Mouse (Mus musculus) ZHBTc4 (cell line): ENCODE measurements around the gene Ap2a1.

Source experiments
- DNase-seq: peaks from one replicate; pipeline ENCODE4 v3.0.0-alpha.2; 2011; ENCODE audit warnings: low read depth, low spot score

The Ap2a1 gene

DNA sequence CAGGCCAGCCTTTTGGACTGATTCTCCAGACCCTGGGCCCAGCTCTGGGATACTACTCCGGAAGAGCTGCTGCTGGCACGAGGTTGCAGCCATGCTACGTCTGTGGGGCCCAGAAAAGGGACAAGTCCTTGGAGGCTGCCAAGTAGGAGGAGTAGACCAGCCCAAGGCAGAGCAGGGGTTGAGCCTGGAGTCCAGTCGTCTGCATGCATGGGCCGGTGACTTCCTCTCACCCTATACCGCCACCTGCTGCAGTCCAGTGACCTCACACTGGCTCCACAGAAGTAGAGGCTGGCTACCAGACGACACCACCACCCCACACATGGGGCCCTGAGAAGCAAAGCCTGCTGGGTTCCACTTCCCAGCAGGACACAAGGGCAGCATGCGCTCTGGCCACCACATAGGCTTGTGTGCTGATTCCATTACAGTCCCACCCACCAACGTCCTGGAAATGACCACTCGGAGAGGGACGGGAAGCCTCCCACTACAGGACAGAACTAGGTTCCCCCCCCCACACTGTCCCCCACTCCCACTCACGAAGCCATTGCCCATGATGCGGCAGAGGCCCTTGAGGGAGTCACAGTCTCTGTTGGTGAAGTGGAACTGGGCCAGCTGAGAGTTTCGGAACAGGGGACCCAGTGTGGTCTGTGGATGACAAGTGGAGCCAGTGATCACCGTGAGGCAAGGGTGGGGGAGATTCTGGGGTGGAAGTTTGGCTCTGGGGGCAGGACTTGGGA is 62.9 kb downstream of the Ap2a1 start:
- no peak for DNase-seq

DNA sequence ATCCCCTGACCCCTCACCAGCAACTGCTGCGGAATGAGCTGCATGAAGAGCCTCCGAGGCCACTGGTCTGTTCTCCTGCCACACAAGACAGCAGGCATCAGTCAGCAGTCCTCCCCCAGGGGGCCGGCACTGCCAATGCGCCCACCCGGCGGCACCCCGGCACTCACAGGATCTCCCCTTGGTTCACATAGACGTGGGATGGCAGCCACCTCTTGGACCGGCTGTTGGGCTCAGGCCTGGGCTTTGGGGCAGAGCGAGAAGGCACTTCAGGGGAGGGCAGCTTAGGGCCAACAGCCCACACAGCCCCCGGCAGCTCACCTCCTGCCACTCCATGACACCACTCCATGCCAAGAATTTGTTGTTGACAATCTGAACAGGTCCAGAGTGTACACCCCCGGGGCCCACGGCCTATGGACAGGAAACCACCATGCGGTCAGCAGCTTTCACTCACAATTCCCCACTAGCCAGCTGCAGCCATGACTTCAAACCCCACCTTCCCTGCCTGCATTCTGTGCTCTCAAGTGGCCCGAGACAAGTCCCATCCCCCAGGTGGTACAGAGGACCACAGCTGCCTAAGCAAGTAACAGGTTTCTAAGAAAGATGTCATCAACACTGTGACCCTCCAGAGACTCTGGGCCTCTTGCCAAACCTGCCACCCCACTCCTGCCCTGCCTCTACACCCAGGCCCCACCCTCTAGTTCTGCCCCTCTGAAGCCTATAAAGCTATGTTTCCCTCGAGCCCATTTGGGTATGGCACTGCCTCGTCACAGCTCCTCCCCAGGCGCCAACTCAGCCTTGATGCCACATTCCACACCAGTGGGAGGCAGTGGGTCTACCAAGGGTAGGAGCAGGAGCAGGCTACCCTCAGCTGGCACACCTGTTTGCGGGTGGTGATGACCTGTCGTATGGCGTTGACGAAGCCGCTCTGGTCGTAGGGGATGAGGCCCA is 64.4 kb downstream of the Ap2a1 start:
- DNase-seq = no peak

DNA sequence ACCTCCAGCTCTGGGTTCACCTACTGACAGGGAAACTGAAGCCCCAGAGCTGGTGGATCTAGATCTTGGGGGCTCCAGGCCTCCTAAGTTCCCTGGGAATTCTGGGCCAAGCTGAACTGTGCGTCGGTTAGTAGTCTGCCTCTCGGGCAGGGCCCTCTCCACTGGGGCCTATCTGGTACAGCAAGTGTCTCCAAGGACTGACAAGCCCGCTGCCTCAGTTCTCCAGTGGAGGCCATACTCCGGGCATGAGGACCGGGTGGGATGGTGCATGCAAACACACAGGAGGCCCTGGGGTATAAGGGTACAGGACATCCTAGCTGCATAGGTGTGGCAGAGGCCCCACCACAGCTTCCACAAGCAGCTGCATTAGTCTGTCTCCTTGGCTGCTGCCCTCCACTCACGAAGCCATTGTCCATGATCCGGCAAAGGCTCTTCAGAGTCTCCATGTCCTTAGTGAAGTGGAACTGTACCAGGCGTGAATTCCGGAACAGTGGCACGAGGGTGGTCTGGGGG is 65.3 kb downstream of the Ap2a1 start:
- no peak for DNase-seq

DNA sequence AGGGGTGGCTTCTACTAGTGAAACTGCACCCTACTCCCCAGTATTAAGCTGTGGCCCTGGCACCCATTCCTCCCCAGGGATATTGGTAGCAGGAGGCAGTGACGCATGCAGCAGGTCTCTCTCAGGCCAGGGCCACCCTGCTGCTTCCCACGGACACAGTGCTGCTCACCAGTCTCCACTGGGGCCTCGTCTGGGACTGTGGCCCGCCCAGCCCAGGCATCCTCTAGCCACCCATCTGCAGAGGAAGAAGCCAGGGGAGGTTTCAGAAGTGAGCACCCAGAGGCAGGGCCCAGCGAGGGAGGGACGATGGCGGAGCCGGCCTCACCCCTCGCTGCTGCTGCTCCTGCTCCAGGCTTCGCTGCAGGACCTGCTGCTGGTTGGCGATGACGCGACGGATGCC is 66.1 kb downstream of the Ap2a1 start:
- DNase-seq = no peak

DNA sequence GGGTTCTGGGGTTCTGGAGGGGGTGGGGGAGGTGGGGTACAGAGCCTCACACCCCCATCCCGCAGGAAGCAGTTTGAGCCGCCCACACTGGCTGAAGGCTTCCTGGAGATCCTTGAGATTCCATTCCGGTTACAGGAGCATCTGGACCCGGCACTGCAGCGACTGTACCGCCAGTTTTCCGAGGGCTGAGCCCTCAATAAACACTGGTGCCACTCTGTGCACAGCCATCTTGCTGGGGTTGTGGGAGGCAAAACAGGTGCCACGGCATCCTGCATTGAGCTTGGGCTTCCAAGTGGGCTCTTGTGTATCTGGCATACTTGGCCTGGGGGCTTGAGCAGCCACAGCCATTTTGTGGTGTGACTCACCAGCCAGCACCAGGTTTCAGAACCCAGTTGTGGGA is 66.9 kb downstream of the Ap2a1 start:
- DNase-seq = no peak

DNA sequence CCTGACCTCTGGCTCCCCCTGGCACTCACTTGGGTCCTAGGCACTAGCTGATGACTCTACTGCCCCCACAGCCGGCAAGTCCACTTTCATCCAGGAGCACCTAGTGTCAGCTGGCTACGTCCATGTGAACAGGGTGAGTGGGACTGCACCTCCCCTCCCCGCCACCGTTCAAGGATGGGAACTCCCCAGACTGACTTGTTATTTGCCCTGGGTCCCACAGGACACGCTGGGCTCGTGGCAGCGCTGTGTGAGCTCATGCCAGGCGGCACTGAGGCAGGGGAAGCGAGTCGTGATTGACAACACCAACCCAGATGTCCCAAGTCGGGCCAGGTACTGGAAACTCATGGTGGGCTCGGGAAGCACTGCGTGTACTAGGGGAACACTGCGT is 67.9 kb downstream of the Ap2a1 start:
- peak; percentile 39 for DNase-seq

DNA sequence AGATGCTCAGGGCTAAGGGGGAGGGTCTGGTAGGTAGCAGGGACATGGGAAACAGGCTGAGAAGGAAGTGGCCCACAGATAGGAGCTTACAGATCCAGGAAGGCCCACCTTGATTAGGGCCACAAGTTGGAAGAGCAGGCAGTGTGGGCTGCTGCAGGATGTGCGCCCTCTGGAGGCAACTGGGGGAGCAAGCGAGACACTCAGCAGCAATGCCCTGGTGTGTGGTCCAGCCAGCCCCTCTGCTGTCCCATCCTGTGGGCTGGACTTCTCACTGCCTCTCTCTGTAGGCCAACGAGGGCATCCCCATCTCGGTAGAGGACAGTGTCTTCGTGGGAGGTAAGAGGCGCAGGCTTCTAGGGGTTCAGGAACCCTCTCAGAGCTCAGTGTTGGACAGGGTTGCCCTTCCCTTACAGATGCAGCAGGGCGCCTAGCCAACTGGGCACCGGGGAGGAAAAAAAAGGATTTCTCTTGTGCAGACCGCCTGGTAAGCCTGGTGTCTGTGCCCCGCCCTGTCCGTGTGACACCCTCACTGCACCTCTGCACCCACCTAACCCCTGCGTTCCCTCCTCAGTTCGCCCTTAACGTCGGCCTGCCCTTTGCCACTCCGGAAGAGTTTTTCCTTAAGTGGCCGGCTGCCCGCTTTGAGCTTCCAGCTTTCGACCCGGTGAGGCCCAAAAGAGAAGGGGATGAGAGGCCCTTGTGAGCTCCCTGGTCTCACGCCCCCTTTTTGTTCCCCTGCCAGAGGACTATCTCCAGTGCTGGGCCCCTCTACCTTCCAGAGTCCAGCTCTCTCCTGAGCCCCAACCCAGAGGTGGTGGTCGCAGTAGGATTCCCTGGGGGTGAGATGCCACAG is 68.5 kb downstream of the Ap2a1 start:
- peak; percentile 80 for DNase-seq

DNA sequence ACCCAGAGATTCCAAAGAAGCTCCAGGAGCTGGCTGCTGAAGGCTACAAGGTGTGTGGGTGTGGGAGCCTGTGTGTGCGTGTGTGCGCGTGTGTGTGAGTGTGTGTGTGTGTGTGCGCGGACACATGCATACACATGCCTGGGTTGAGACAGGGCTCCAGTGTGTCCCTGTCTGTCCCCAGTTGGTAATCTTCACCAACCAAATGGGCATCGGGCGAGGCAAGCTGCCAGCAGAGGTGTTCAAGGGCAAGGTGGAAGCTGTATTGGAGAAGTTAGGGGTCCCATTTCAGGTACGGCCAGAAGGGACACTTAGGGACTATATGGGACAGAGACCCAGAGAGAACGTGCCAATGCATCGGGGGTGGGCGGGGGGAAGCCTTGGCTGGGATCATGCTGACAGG is 69.4 kb downstream of the Ap2a1 start:
- DNase-seq = no peak

DNA sequence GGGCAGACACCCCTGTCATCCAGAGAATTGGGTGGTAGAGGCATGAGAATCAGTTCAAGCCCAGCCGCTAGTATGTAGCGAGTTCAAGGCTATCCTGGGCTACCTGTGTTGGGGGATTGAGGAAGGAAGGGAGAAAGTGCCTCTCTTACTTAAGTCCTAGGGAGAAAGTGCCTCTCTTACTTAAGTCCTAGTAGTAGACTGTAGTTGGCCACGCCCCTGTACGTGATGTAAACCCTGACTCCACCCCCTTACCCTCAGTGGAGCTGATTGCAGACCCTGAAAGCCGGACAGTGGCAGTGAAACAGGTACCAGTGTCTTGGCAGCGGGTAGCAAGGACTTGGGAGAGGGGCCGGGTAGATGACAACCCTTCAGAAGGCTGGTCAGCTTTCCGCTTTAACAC is 71.4 kb downstream of the Ap2a1 start:
- DNase-seq = peak; percentile 77

DNA sequence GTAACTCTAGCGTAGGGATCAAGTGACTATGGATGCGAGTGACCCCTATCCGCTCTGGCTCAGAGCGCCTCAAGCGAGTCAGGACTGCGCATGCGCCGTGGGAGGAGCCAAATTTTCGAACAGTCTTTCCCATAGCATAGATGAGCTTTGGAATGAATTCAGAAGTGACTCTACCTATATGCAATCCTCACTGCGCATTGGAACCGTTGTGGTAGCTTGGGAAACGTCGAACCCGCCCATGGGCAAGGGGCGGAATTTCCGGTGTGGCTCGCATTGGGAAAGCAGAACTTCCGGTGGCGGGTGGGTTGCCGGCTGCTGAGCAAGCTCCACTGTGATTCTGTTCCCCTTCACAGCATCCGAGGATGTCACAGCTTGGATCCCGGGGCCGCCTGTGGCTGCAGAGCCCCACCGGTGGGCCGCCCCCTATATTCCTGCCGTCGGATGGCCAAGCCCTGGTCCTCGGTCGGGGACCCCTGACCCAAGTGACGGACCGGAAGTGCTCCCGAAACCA is 72.2 kb downstream of the Ap2a1 start, which contains the start of gene Pnkp:
Gene Pnkp, plus strand, starts transcription at position 98 of the 511 bp plus-strand sequence.
- peak; percentile 96 for DNase-seq

DNA sequence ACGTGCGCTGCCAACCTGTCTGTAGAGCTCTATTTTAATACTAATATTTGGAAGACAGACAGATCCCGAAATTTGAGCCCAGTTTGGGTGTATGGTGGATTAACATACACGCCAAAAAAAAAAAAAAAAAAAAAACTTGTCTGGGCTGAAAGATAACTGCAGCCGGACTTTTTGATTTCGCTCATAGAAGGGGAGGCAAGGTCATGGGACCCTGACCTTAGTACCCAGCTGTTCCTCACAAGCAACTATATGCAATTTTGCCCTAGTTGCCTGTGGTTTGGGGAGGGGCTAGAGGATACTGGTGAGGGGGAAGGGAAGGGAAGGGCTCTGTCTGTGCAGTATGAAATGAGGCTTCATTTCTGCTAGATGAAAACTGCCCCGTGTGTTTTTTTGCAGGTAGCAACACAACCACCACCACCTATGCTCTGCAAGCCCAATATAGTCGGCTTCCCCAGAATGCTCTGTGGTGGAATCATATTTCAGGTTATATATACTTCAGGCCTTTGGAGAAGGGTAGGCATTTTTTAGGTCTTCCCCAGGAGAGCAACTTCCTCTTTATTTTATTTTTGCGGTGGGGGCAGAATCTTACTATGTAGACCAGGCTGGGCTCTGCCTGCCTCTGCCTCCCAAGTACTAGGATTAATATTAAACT is 72.9 kb downstream of the Ap2a1 start:
- no peak for DNase-seq

DNA sequence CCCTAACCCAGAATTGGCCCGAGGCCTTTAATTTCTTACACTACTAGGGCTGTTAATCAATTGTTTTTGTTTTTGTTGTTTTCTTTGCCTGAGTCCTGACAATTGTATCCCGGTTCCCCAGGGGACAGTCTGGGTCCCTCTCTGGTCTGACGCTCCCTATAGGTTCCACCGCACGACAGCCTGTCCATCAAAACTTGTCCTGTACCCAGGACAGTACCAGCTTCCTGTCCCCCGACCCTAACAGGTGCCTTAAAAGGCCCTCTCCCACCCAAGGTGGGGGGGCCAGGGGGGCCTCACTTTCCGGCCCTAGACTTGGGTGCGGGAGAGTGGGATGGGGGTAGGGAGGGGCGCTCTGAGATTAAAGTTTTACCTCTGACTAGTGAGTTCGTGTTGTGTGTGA is 74.3 kb downstream of the Ap2a1 start:
- DNase-seq = no peak

DNA sequence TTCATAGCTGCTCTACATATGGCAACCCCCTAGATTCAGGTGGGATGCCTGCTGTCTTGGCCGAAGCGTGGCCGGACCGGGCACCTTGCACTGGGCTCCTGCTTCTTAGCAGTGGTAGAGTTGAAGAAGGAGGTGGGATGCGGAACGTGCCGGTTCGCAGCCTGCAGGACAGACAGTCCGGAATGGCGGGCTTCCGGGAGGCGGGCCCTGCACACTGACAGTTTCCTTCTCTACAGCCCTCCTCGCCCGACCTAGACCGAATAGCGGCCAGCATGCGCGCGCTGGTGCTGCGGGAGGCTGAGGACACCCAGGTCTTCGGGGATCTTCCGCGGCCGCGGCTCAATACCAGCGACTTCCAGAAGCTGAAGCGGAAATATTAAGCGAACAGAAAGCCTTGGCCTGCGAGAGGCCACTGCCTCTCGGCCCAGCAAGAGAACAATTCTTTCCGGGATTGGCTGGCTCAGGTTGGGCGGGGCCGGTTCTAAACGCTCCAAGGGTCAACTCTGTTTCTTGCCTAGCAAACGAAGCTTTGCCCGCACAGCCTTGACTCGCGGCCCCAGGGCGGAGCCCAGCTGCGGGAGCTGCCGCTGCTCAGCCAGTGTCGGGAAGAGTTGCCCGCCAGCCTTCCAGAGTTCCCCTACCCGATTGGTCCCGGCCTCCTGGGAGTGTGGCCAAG is 74.8 kb downstream of the Ap2a1 start:
- peak; percentile 94 for DNase-seq

DNA sequence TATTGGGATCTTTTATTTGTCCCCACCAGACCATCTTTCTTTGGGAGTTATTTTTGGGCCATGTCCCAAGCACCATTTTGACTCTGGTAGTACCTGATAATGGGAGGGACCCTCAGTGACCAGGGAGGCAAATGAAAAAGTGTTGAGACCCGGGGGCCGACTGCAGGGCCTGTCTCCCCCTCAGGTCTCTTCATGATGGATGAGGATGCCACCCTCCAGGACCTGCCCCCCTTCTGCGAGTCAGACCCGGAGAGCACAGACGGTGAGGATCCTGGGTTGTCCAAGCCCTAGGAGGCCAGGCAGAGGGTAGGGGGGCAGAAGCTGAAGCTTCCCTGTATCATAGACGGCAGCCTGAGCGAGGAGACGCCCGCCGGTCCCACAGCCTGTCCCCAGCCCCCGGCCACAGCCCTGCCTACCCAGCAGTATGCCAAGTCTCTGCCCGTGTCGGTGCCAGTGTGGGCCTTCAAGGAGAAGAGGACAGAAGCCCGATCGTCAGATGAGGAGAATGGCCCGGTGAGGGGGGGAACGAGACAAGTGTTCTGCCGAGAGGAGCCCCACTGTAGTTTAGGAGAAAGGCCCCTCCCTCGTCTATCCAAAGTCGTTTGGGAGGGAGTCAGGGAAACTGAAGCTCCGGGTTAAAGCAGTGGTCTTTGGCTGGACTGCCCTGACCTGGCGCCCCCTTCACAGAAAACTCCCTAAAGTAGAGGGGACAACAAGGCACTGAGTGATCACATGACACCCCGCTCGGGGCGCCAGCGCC is 75.5 kb downstream of the Ap2a1 start:
- DNase-seq = no peak

DNA sequence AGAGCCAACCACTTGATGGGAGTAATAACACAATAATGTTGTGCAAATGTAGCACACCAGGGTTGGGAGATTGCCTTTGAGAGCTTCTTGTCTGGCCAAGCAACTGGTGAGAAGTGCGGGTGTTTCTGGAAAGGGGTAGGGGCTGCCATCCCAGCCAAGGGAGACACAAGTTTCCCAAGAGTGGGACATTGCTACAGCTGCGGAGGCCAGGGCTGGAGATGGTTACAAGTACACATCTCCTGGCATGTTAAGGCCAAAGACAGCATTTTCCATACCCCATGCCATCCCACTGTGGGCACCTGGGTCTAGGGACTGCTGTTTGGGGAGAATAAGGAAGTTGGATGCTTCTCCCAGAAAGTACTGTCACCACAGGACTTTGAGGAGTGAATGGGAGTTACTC is 76.2 kb downstream of the Ap2a1 start:
- no peak for DNase-seq

DNA sequence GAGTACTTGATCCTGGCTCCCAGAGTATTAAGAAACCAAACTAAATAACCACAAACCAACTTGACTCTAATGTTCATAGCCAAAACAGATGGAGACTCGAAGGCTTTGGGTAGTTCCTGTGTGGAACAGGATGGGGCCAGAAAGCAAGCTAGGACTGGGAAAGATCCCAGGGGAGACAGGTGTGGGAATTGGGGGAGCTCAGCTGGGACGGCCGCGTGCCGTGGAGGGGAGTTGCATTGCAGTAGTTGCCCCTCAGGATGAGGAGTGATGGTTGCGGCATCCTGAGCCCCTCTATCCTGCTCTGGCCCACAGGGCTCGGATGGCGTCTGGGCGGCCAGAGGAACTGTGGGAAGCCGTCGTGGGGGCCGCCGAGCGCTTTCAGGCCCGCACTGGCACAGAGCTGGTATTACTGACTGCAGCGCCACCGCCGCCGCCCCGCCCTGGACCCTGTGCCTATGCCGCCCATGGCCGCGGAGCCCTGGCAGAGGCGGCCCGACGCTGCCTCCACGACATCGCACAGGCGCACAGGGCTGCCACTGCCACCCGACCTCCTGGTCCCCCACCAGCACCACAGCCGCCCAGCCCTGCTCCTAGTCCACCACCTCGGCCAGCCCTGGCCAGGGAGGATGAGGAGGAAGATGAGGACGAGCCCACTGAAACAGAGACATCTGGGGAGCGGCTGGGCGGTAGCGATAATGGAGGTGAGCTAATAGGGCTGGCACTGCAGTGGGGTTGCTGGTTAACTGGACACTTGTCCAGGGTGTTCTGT is 76.9 kb downstream of the Ap2a1 start:
- no peak for DNase-seq

DNA sequence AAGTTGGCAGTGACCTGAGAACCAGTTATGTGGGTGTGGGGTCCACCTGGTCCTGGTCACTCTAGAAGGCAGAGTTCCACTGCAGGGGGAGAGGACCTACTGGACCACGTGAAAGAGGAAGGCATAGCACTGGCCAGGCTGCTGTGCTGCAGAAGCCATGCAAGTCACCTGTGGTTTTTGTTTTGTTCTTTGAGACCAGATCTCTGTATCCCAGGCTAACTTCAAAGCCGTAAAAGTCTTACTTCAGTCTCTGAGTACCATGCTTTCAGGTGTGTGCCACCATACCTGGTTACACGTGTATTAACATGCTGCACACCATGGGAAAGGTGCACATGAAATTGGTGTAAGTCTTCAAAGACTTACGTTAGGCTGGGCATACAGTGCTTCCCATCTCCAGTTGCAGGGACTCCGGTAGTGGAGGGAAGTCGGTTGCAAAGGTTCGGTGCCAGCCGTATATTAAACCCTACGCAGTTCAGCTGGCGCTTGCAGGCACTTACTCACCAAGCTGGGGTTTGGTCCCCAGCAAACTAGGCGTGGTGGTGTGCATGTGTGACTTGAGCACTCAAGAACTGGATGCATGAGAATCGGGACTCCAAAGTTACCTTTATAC is 77.6 kb downstream of the Ap2a1 start:
- no peak for DNase-seq
